Comparison of ENCODE assay signal across 13 mouse cellular contexts in genomic region chr17:44588470-44588869, GRCm38 (mm10).
"Had no signal": no experiment of that assay in that cellular context is flagged by ENCODE, and none has a peak within 500 bp of the region (broad histone marks: within the 10 kb centered on the region; RNA-seq: fewer than 3 reads in every experiment).

No protein-coding gene starts in this region.

- H3K4me3 ChIP-seq: limb, embryonic 15.5 days; liver, embryonic 12.5 days; midbrain, embryonic 12.5 days; stomach, embryonic 15.5 days had no signal

- H3K4me1 ChIP-seq: liver, embryonic 12.5 days; stomach, embryonic 15.5 days had no signal

- H3K9me3 ChIP-seq: limb, embryonic 15.5 days; liver, embryonic 12.5 days; midbrain, embryonic 12.5 days; stomach, embryonic 15.5 days had no signal

- H3K27ac ChIP-seq: limb, embryonic 15.5 days; liver, embryonic 12.5 days; midbrain, embryonic 12.5 days; stomach, embryonic 15.5 days had no signal

- H3K36me3 ChIP-seq: limb, embryonic 15.5 days; liver, embryonic 12.5 days; midbrain, embryonic 12.5 days; stomach, embryonic 15.5 days had no signal

- H3K4me2 ChIP-seq: limb, embryonic 15.5 days; liver, embryonic 12.5 days; lung, embryonic 14.5 days; midbrain, embryonic 12.5 days; stomach, embryonic 15.5 days had no signal

- DNase-seq: layer of hippocampus, adult 9-11 months; layer of hippocampus, postnatal 36 days; lung, postnatal 10 days; lung, postnatal 4 days; right cerebral cortex, postnatal 14 days; thymus, adult 2 months; thymus, postnatal 25 days had no signal

- ATAC-seq: intestine, postnatal 0 days; liver, embryonic 12.5 days had no signal

- H3K27me3 ChIP-seq: limb, embryonic 15.5 days; liver, embryonic 12.5 days; midbrain, embryonic 12.5 days; stomach, embryonic 15.5 days had no signal

- H3K9ac ChIP-seq: limb, embryonic 15.5 days; liver, embryonic 12.5 days; lung, embryonic 14.5 days; midbrain, embryonic 12.5 days; stomach, embryonic 15.5 days had no signal
